Mouse (Mus musculus) E14TG2a.4 (cell line): ENCODE measurements at regions not wholly inside any gene's neighbourhood (a gene's known extent, or its start where the extent isn't known, plus 50 kb on each side); places are given as distances from the start of the nearest gene placed in this dataset.

Experiments
- H3K27me3 ChIP-seq: 2 replicates; pipeline ENCODE4 v1.6.1; 2014; ENCODE audit warnings: low read length, control low read depth; ENCODE audit not compliant: insufficient read depth
- H3K36me3 ChIP-seq: 2 replicates; pipeline ENCODE4 v1.6.1; 2014; ENCODE audit warnings: low read length, control low read depth; ENCODE audit not compliant: insufficient read depth
- H3K4me1 ChIP-seq: replicated peaks from 2 replicates; pipeline ENCODE4 v1.6.1; 2014; ENCODE audit warnings: low read depth, low read length, control low read depth
- H3K4me3 ChIP-seq: replicated peaks from 2 replicates; pipeline ENCODE4 v1.5.1; 2014; ENCODE audit warnings: mild to moderate bottlenecking, low read length
- H3K9me3 ChIP-seq: 2 replicates; pipeline ENCODE4 v1.6.1; 2014; ENCODE audit warnings: low read length, control low read depth
- CTCF ChIP-seq: conservative IDR thresholded peaks from 2 replicates; pipeline ENCODE4 v1.5.1; 2014; ENCODE audit warnings: low read length
- NANOG ChIP-seq: IDR thresholded peaks from 2 replicates; pipeline ENCODE4 v1.6.1; 2014; ENCODE audit warnings: borderline replicate concordance, low read length, mixed read lengths
- POU5F1 ChIP-seq: IDR thresholded peaks from 2 replicates; pipeline ENCODE4 v1.6.1; 2014; ENCODE audit warnings: low read length, borderline replicate concordance

DNA sequence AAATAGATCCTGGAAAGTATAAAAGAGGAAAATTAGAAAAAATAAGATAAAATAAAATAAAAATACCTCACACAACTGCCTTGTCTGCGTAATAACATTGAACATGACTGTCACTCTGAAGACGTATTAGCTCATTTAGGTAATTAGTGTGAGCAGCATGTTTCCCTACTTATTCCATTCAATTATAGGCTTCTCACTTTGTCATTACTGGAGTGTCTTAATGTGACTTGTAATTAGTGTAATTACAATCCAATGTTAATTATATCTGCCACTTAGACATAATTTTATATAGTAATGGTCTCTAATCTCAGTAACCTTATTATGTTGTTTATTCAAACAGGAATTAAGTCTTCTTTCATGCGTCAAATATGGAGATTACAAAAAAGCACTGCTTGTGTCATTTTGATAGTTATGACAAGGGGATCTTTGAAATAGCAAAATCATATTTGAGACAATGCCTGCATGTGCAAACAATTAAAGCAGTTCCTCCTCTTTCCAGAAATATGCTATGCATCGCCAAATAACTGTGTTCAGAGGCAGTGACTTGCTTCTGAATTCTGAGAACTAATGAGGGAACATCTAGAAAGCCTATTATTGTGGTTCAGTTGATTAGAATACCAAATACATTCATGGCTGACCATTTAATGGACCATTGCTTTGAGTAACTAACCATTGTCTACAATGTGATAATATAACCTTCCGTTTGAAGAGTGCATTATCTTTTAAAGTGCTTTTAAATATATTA lies 979.7 kb upstream of the Acvr2a start:
- Histone ChIP-seq H3K27me3 (no peaks in the 10 kb centered on the region), H3K4me3 (no peak overlapping the region), H3K4me1 (no peaks in the 10 kb centered on the region), H3K9me3 (no peaks in the 10 kb centered on the region), H3K36me3 (no peaks in the 10 kb centered on the region)
- no peak for TF ChIP-seq POU5F1
- TF ChIP-seq NANOG = no peak
- no peak for TF ChIP-seq CTCF

GRCm38 (mm10) chr2:47857229-47857628 lies 956.7 kb upstream of the Acvr2a start:
- no peaks in the 10 kb centered on the region for H3K4me1 ChIP-seq
- TF ChIP-seq NANOG = no peak
- TF ChIP-seq POU5F1 = no peak
- TF ChIP-seq CTCF = no peak
- no peaks in the 10 kb centered on the region for H3K27me3 ChIP-seq
- H3K9me3 ChIP-seq = no peaks in the 10 kb centered on the region
- no peak overlapping the region for H3K4me3 ChIP-seq
- no peaks in the 10 kb centered on the region for H3K36me3 ChIP-seq

DNA sequence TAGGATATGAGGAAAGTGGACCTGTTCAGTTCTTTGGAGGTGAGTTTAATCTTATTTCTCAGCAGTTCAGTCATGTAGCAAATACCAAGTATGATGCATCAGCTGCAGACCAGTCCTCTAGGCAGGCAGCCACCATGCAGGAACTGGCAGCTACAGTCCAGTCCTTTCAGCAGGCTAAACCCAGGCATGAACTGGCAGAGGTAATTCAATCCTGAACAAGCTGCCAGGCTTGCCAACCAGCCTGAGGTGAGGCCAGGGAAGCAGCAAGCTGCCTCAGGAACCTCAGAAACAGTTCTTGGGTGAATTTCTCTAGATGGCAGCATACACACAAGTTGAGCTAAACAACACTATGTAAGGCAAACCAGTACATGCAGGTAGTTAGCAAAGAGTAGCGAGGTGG lies 951.5 kb upstream of the Acvr2a start:
- Histone ChIP-seq H3K9me3 (no peaks in the 10 kb centered on the region), H3K27me3 (no peaks in the 10 kb centered on the region), H3K4me1 (no peaks in the 10 kb centered on the region), H3K4me3 (no peak overlapping the region), H3K36me3 (no peaks in the 10 kb centered on the region)
- TF ChIP-seq POU5F1 = no peak
- TF ChIP-seq CTCF = no peak
- TF ChIP-seq NANOG = no peak

DNA sequence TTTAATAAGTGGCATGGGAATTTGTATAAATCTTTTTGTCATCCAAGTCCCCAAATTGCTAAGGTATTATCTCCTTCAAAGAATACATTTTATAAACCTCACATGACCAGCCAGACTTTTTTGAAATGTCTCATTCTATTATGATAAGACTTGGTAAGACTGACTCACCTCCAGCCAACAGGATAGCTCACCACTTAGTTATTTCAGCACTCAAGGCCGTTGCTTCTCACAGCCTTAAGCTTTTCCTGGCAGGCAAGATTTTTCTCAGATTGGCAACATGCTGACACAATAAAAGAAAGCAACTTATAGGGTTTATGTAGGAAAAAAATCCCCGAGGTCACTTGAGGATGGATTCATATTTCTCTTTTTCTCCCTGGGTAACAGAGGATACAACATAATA lies 935.9 kb upstream of the Acvr2a start:
- no peaks in the 10 kb centered on the region for H3K4me1 ChIP-seq
- no peaks in the 10 kb centered on the region for H3K9me3 ChIP-seq
- H3K36me3 ChIP-seq = no peaks in the 10 kb centered on the region
- no peak for TF ChIP-seq NANOG
- no peak for TF ChIP-seq CTCF
- no peak for TF ChIP-seq POU5F1
- H3K4me3 ChIP-seq = no peak overlapping the region
- no peaks in the 10 kb centered on the region for H3K27me3 ChIP-seq

GRCm38 (mm10) chr2:47879071-47879470 lies 934.8 kb upstream of the Acvr2a start:
- no peaks in the 10 kb centered on the region for H3K9me3 ChIP-seq
- no peaks in the 10 kb centered on the region for H3K36me3 ChIP-seq
- no peak for TF ChIP-seq NANOG
- TF ChIP-seq CTCF = no peak
- TF ChIP-seq POU5F1 = no peak
- H3K27me3 ChIP-seq = no peaks in the 10 kb centered on the region
- H3K4me3 ChIP-seq = no peak overlapping the region
- H3K4me1 ChIP-seq = no peaks in the 10 kb centered on the region

GRCm38 (mm10) chr2:47879796-47880195 lies 934.1 kb upstream of the Acvr2a start:
- TF ChIP-seq NANOG = no peak
- TF ChIP-seq POU5F1 = no peak
- TF ChIP-seq CTCF = no peak
- Histone ChIP-seq H3K27me3 (no peaks in the 10 kb centered on the region), H3K4me3 (no peak overlapping the region), H3K4me1 (no peaks in the 10 kb centered on the region), H3K36me3 (no peaks in the 10 kb centered on the region), H3K9me3 (no peaks in the 10 kb centered on the region)

DNA sequence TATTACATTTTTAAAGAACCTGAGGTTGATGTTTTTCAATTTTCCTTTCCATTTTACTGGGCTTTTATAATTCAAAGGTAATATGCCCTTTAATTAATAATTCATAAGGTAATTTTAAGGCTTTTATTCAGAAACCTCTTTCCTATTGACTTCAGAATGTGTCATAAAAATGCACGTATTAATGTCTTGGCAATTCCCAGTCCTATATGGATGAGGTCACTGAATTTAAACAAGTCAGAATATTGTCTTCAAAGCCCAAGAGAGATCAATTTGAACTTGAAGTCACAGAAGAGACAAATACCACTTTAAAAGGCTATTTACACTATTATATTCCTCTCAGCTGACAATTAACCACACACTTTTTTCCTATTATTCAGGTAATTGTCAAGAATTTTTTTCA lies 925.7 kb upstream of the Acvr2a start:
- TF ChIP-seq POU5F1 = no peak
- TF ChIP-seq NANOG = no peak
- no peak for TF ChIP-seq CTCF
- Histone ChIP-seq H3K36me3 (no peaks in the 10 kb centered on the region), H3K4me3 (no peak overlapping the region), H3K9me3 (no peaks in the 10 kb centered on the region), H3K27me3 (no peaks in the 10 kb centered on the region), H3K4me1 (no peaks in the 10 kb centered on the region)

- no peak for TF ChIP-seq POU5F1
- TF ChIP-seq NANOG = no peak
- TF ChIP-seq CTCF = no peak
Measured at GRCm38 (mm10) chr2:47891366-47891765, 922.5 kb upstream of the Acvr2a start.

GRCm38 (mm10) chr2:47892879-47893278 lies 921.0 kb upstream of the Acvr2a start:
- no peaks in the 10 kb centered on the region for H3K36me3 ChIP-seq
- no peaks in the 10 kb centered on the region for H3K4me1 ChIP-seq
- H3K27me3 ChIP-seq = no peaks in the 10 kb centered on the region
- no peak for TF ChIP-seq POU5F1
- no peak for TF ChIP-seq CTCF
- TF ChIP-seq NANOG = no peak
- no peaks in the 10 kb centered on the region for H3K9me3 ChIP-seq
- H3K4me3 ChIP-seq = no peak overlapping the region

More at GRCm38 (mm10) chr2:47891366-47891765, 922.5 kb upstream of the Acvr2a start:
- no peaks in the 10 kb centered on the region for H3K36me3 ChIP-seq
- no peaks in the 10 kb centered on the region for H3K27me3 ChIP-seq
- no peaks in the 10 kb centered on the region for H3K9me3 ChIP-seq
- no peak overlapping the region for H3K4me3 ChIP-seq
- H3K4me1 ChIP-seq = no peaks in the 10 kb centered on the region
